Mouse (Mus musculus) lung, embryonic 16.5 days (tissue): Measurements from ENCODE around the gene Plin5. TPM values are rescaled to one million over a fixed set of nuclear protein-coding genes. Genes with fewer than 3 reads are reported as not detected.

Experiments used
- ATAC-seq: fragments of 200-750 bp; cut with Nextera tagmentation; 2 replicates; pipeline ENCODE4 v1.8.0; 2017; ENCODE audit warnings: low read depth, mild to moderate bottlenecking, moderate library complexity
- H3K27ac ChIP-seq: fragments of 300-500 bp; sonication (generic); 2 replicates; pipeline ENCODE4 v1.5.1; 2014; ENCODE audit warnings: mild to moderate bottlenecking, control low read depth, low read length
- H3K27me3 ChIP-seq: fragments of 300-500 bp; sonication (generic); 2 replicates; pipeline ENCODE4 v1.6.1; 2014; ENCODE audit warnings: low read depth, low read length, mixed read lengths; ENCODE audit not compliant: control insufficient read depth, insufficient read depth
- H3K36me3 ChIP-seq: fragments of 300-500 bp; sonication (generic); 2 replicates; pipeline ENCODE4 v1.6.1; 2014; ENCODE audit warnings: low read length; ENCODE audit not compliant: control insufficient read depth, insufficient read depth
- H3K4me1 ChIP-seq: fragments of 300-500 bp; sonication (generic); replicated peaks from 2 replicates; pipeline ENCODE4 v1.6.1; 2014; ENCODE audit warnings: low read length, mixed read lengths; ENCODE audit not compliant: control insufficient read depth, insufficient read depth
- H3K4me2 ChIP-seq: fragments of 300-500 bp; sonication (generic); 2 replicates; pipeline ENCODE4 v1.6.1; 2014; ENCODE audit warnings: low read depth, low read length, control low read depth
- H3K4me3 ChIP-seq: fragments of 300-500 bp; sonication (generic); 2 replicates; pipeline ENCODE4 v1.5.1; 2014; ENCODE audit warnings: mild to moderate bottlenecking, low read length, control low read depth
- H3K9ac ChIP-seq: fragments of 300-500 bp; sonication (generic); 2 replicates; pipeline ENCODE4 v1.6.1; 2014; ENCODE audit warnings: low read length, control low read depth
- H3K9me3 ChIP-seq: fragments of 300-500 bp; sonication (generic); 2 replicates; pipeline ENCODE4 v1.6.1; 2016; ENCODE audit warnings: low read length; ENCODE audit not compliant: control insufficient read depth
- WGBS: fragments of 180-500 bp; shearing (Covaris S2); extraction: QIAGEN DNeasy Blood & Tissue Kit; methylation state at CpG from one replicate; pipeline ENCODE4 v1.1.7; 2014; 5-methylcytosine and 5-hydroxymethylcytosine counted together
- polyA plus RNA-seq: library from polyadenylated mRNA; unstranded; fragments of >200 nt; fragmentation: Nextera tagmentation; extraction: Ambion mirVana; gene quantifications from 2 replicates; pipeline ENCODE4 v1.2.1, GENCODE M21; 2015

The Plin5 gene
- polyA plus RNA-seq, 1 experiment from 2014 or later: 1.3 TPM

DNA sequence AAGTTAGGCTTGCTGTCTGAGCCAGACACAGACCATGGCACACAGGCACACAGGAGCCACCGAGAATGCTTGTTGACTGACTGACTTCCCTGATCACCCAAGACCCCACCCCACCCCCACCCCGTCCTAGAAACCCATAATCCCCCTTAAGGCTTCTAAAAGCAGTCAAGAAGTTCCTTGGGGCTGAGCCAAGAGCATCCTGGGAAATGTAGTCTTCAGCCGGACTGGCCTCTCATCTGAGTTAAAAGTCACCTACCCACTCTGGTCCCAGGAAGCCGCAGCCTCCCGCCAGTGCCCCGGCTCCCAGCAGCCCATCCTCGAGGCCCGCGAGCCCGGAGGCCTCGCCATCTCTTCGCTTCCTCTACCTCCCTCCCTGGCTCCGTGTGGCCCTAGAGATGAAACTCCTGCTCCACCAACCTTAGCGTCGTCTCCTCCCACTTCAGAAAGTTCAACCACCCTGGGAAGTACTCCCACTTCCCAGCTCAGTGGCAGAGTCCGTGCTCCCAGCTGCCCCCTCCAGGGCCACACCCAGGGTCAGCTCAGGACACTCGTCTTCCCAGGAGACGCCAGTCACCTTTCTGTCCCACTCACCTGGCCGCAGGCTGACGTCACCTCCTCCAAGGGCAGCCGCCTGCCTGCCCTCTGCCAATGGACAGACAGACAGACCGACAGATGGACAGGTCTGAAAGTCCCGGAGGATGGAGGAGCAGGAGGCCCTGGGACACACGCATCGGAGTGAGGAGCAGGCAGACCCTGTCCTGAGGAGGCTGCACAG, 20.6 kb upstream of the Plin5 start:
- 24% methylated on average over 25 of the region's 25 CpGs for WGBS
- peaks cover 44% of the 10 kb centered on the region for H3K27me3 ChIP-seq
- ATAC-seq: no peak
- H3K9me3 ChIP-seq: no peaks in the 10 kb centered on the region
- H3K4me1 ChIP-seq: peaks cover 28% of the 10 kb centered on the region
- no peaks in the 10 kb centered on the region for H3K36me3 ChIP-seq
- H3K4me2 ChIP-seq: 0 out of 2 replicates have a peak overlapping the region, but pooled peaks have one; percentile 9
- H3K9ac ChIP-seq: no peak overlapping the region
- H3K4me3 ChIP-seq: no peak overlapping the region
- H3K27ac ChIP-seq: no peak overlapping the region

DNA sequence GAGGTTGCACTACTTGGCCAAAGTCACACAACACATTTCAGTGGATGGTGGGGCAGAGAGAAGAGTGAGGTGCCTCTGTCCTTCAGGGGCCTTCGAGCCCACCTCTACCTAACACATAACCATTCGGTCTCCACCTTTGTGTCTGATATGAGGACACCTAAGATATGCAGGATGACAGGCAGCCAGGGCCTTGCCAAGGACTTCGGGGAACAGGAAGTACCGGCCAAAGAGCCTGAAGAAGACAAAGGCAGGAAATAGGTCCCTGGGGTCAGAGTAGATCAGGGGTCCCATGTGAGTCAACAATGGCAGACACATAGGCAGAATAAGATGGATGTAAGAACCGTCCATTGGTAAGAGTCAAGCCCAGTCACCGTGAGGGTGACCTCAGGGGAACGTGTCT, 19.2 kb upstream of the Plin5 start:
- Histone ChIP-seq H3K9ac (no peak overlapping the region), H3K9me3 (no peaks in the 10 kb centered on the region), H3K36me3 (no peaks in the 10 kb centered on the region), H3K4me3 (no peak overlapping the region), H3K4me2 (no peak overlapping the region), H3K4me1 (peaks cover 20% of the 10 kb centered on the region), H3K27ac (no peak overlapping the region), H3K27me3 (peaks cover 29% of the 10 kb centered on the region)
- 72% methylated on average over 7 of the region's 7 CpGs for WGBS
- no peak for ATAC-seq

GRCm38 (mm10) chr17:56134463-56134971, 17.1 kb upstream of the Plin5 start:
- Histone ChIP-seq H3K4me3 (peak overlapping the region; percentile 40), H3K9ac (peak overlapping the region; percentile 48), H3K9me3 (no peaks in the 10 kb centered on the region), H3K27ac (peak overlapping the region; percentile 91), H3K27me3 (peaks cover 10% of the 10 kb centered on the region), H3K36me3 (no peaks in the 10 kb centered on the region), H3K4me2 (peak overlapping the region; percentile 66), H3K4me1 (peaks cover 16% of the 10 kb centered on the region)
- peak; percentile 39 for ATAC-seq
- WGBS: 2% methylated on average over 27 of the region's 27 CpGs

DNA sequence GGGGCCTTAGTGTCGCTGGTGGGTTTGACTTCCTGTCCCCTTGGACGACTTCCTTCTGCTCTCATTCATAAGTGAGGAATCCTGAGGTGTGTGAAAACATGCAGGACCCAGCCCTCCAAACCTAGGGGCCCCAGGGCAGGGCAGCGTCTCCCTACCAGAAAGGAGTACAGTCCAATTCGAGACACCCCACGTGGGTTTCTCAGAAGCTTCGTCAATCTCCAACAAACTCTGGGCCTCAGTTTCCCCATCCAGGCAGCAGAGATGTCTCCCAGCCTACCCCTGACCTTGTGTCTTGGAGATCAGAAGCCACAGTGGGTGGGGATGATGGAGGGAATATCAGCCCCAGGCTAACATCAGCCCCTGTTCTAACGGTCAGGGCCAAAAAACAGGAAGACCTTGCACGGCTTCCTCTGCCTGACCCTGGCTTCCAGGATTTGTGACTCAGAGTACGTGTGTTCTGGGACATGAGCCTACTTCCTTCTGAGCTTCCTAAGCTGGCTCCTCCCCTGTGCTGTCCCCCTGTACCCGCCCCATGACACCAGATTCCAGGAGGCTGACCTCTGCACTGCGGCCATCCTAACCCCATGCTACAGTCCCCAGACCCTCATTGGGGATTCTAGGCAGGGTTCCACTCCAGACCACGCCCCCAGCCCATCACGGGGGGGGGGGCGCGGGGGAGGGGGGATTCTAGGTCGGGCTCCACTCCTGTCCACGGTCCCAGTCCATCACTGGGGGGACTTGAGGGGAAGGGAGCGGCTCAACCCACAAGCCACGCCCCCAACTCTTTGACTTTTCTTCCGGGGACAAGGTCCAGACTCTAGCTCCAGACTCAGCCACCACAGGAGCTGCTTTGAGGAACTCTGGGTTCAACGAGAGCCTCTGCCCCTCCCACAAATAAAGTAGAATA, 16.3 kb upstream of the Plin5 start:
- Histone ChIP-seq H3K27me3 (peaks cover 2% of the 10 kb centered on the region; the same call in 1 of the 2 replicates), H3K4me1 (peaks cover 13% of the 10 kb centered on the region), H3K9me3 (no peaks in the 10 kb centered on the region), H3K36me3 (no peaks in the 10 kb centered on the region), H3K4me2 (peak overlapping the region; percentile 66), H3K27ac (peak overlapping the region; percentile 91), H3K9ac (peak overlapping the region; percentile 55), H3K4me3 (peak overlapping the region; percentile 40)
- WGBS: 13% methylated on average over 20 of the region's 21 CpGs
- peak; percentile 84 for ATAC-seq

GRCm38 (mm10) chr17:56132661-56133060, 15.3 kb upstream of the Plin5 start:
- Histone ChIP-seq H3K36me3 (no peaks in the 10 kb centered on the region), H3K9ac (0 out of 2 replicates have a peak overlapping the region, but pooled peaks have one; percentile 5), H3K27ac (no peak overlapping the region), H3K9me3 (no peaks in the 10 kb centered on the region), H3K27me3 (no peaks in the 10 kb centered on the region), H3K4me1 (peaks cover 12% of the 10 kb centered on the region), H3K4me3 (0 out of 2 replicates have a peak overlapping the region, but pooled peaks have one; percentile 7), H3K4me2 (peak overlapping the region; percentile 25)
- whole genome bisulfite sequencing: 5% methylated on average over 14 of the region's 14 CpGs
- no peak for ATAC-seq

DNA sequence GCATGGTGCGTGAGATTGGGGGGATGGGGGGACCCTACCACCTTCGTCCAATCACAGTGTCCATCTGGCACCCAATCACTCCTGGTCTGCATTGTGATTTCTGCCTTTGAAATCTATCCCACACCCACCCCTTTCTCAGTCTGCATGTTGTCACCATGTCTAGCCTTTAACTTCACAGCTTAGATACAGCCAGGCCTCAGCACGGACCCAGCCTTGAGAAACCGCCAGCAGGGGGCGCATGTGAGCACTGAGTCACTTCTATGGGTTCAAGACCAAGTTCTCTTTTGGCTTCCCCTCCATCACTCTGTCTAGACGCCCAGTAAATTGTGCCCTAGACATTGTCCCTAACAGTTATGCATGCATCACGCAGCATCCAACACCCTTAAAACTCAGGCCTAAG, 14.4 kb upstream of the Plin5 start:
- Histone ChIP-seq H3K27ac (no peak overlapping the region), H3K4me1 (peaks cover 12% of the 10 kb centered on the region), H3K4me3 (no peak overlapping the region), H3K4me2 (no peak overlapping the region), H3K9ac (no peak overlapping the region), H3K9me3 (no peaks in the 10 kb centered on the region), H3K36me3 (no peaks in the 10 kb centered on the region), H3K27me3 (no peaks in the 10 kb centered on the region)
- 40% methylated on average over 7 of the region's 7 CpGs for WGBS
- no peak for ATAC-seq

DNA sequence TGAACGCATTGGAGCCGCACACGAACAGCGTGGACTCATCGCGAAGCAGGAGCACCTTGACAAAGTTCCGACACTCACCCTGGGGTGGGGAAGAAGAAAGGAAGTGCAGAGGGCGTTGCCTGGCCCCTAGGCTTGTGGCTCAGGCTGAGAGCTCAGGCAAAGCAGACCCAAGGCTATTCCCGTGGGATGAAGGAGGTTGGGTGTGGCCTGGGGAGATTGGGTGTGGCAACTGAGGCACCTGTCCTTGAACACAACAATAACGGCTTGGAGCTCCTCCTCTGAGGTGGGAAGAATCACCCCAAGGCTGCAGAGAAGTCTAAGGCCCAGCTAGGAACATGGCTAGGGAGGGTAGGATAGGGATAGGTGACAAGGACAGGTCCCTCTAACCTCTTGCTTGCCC, 13.7 kb upstream of the Plin5 start:
- Histone ChIP-seq H3K36me3 (no peaks in the 10 kb centered on the region), H3K27ac (no peak overlapping the region), H3K9ac (no peak overlapping the region), H3K4me2 (no peak overlapping the region), H3K4me1 (peaks cover 12% of the 10 kb centered on the region), H3K9me3 (no peaks in the 10 kb centered on the region), H3K4me3 (no peak overlapping the region), H3K27me3 (no peaks in the 10 kb centered on the region)
- 85% methylated on average over 10 of the region's 10 CpGs for WGBS
- ATAC-seq: no peak

DNA sequence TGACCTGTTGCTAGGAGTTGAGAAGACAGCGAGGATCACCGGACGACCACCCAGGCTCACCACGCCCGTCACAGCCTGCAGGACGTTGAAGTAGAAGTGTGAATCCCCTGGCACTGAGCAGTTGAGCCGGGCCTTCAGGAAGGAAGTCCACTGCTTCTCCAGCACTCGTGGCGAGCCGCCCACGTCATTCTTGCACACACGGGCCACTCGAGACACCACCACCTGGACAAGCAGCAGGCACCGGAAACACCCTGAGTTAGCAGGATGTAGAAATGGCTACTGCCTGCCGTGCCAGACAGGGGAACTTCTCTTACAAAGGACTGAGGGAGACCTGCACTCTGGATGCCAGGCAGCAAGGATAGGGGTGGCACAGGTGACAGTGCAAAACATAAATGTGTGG, 10.8 kb upstream of the Plin5 start:
- Histone ChIP-seq H3K4me3 (no peak overlapping the region), H3K4me2 (no peak overlapping the region), H3K9me3 (no peaks in the 10 kb centered on the region), H3K27ac (no peak overlapping the region), H3K36me3 (no peaks in the 10 kb centered on the region), H3K9ac (no peak overlapping the region), H3K4me1 (peaks cover 8% of the 10 kb centered on the region), H3K27me3 (peaks cover 13% of the 10 kb centered on the region)
- ATAC-seq: no peak
- 63% methylated on average over 15 of the region's 15 CpGs for WGBS

- H3K9ac ChIP-seq: no peak overlapping the region
- 64% methylated on average over 11 of the region's 11 CpGs for WGBS
These were observed 8.8 kb upstream of the Plin5 start for GRCm38 (mm10) chr17:56126175-56126574.

More at GRCm38 (mm10) chr17:56126175-56126574, 8.8 kb upstream of the Plin5 start:
- no peaks in the 10 kb centered on the region for H3K36me3 ChIP-seq
- peaks cover 8% of the 10 kb centered on the region for H3K9me3 ChIP-seq
- peaks cover 25% of the 10 kb centered on the region for H3K27me3 ChIP-seq
- no peak overlapping the region for H3K27ac ChIP-seq
- no peak overlapping the region for H3K4me3 ChIP-seq
- no peak overlapping the region for H3K4me2 ChIP-seq
- peaks cover 8% of the 10 kb centered on the region for H3K4me1 ChIP-seq
- no peak for ATAC-seq
